Mouse (Mus musculus) testis, adult 2 months (tissue): Measurements from ENCODE around the gene Cd80.

Source experiments
- CTCF ChIP-seq: fragments of 200-500 bp; IDR thresholded peaks from 2 replicates; pipeline ENCODE4 v1.5.1; 2012; ENCODE audit warnings: low read depth, mild to moderate bottlenecking, inconsistent platforms, low read length, moderate library complexity; ENCODE audit not compliant: control insufficient read depth, insufficient read depth, insufficient replicate concordance
- POLR2A ChIP-seq: fragments of 200-500 bp; IDR thresholded peaks from 2 replicates; pipeline ENCODE4 v1.6.1; 2012; ENCODE audit warnings: low read depth, mild to moderate bottlenecking, inconsistent platforms, low read length, moderate library complexity; ENCODE audit not compliant: control insufficient read depth

GRCm38 (mm10) chr16:38433514-38433913 is 21.8 kb upstream of the Cd80 start:
- TF ChIP-seq POLR2A (no peak), CTCF (no peak)
